Mouse (Mus musculus) hindbrain, postnatal 0 days (tissue): ENCODE measurements around the gene C1qtnf9. TPM values are rescaled to one million over a fixed set of nuclear protein-coding genes. Genes with fewer than 3 reads are reported as not detected.

Experiments
- ATAC-seq: fragments of 200-750 bp; cut with Nextera tagmentation; 2 replicates; pipeline ENCODE4 v1.8.0; 2017; ENCODE audit warnings: mild to moderate bottlenecking, moderate TSS enrichment, moderate library complexity
- DNase-seq: peaks from one replicate; pipeline ENCODE4 v3.0.0-alpha.2; 2015; ENCODE audit warnings: low spot score
- H3K27ac ChIP-seq: fragments of 300-500 bp; sonication (generic); 2 replicates; pipeline ENCODE4 v1.5.1; 2014; ENCODE audit warnings: mild to moderate bottlenecking
- H3K27me3 ChIP-seq: fragments of 300-500 bp; sonication (generic); 2 replicates; pipeline ENCODE4 v1.6.1; 2014; ENCODE audit warnings: low read length, mixed read lengths; ENCODE audit not compliant: insufficient read depth
- H3K36me3 ChIP-seq: fragments of 300-500 bp; sonication (generic); 2 replicates; pipeline ENCODE4 v1.6.1; 2014; ENCODE audit warnings: low read length, mixed read lengths; ENCODE audit not compliant: insufficient read depth
- H3K4me1 ChIP-seq: fragments of 300-500 bp; sonication (generic); 2 replicates; pipeline ENCODE4 v1.6.1; 2014; ENCODE audit warnings: antibody characterized with exemption, low read length, mixed read lengths; ENCODE audit not compliant: insufficient read depth
- H3K4me2 ChIP-seq: fragments of 300-500 bp; sonication (generic); 2 replicates; pipeline ENCODE4 v1.6.1; 2014; ENCODE audit warnings: low read depth, mild to moderate bottlenecking, low read length, moderate library complexity, mixed read lengths
- H3K4me3 ChIP-seq: fragments of 300-500 bp; sonication (generic); 2 replicates; pipeline ENCODE4 v1.5.1; 2014; ENCODE audit warnings: low read length
- H3K9ac ChIP-seq: fragments of 300-500 bp; sonication (generic); replicated peaks from 2 replicates; pipeline ENCODE4 v1.6.1; 2014; ENCODE audit warnings: mild to moderate bottlenecking, low read length, moderate library complexity, mixed read lengths
- H3K9me3 ChIP-seq: fragments of 300-500 bp; sonication (generic); 2 replicates; pipeline ENCODE4 v1.6.1; 2016; ENCODE audit warnings: low read length, mixed read lengths
- CTCF ChIP-seq: IDR thresholded peaks from 2 replicates; pipeline ENCODE4 v1.5.1; 2016; ENCODE audit warnings: antibody characterized with exemption, control low read depth, low read depth
- WGBS: fragments of 180-500 bp; shearing (Covaris S2); extraction: QIAGEN DNeasy Blood & Tissue Kit; methylation state at CpG from one replicate; pipeline ENCODE4 v1.1.7; 2014; 5-methylcytosine and 5-hydroxymethylcytosine counted together
- polyA plus RNA-seq: library from polyadenylated mRNA; unstranded; fragments of >200 nt; fragmentation: Nextera tagmentation; extraction: Ambion mirVana; gene quantifications from 2 replicates; pipeline ENCODE4 v1.2.1, GENCODE M21; 2015
- total RNA-seq: library from RNA; depleted of rRNA; stranded (reverse); fragments of >200 nt; gene quantifications from 2 replicates; pipeline ENCODE4 v1.2.3, GENCODE M21; 2014

Gene C1qtnf9
- total and polyA plus RNA-seq, 2 experiments from 2014 or later, result 0.19 TPM; not detected in 1

DNA sequence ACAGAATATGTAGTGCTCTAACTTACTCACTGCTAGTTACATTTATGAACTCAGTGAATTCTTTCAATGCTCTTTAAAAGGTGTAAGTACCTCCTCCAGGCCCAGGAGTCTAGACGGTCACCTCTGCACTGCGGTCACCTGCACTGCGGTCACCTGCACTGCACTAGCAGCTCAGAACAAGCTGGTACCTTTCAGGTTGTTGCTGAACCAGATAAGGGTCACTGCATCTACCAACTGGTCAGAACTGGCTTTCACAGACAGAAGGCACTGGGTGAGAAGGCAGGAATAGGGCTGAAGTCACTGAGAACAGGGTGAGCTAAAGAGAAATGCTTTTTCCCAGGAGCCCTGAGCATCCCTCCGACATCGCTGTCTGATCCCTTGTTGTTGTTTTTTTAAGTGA lies 13.3 kb upstream of the C1qtnf9 start:
- no peak for ATAC-seq

DNA sequence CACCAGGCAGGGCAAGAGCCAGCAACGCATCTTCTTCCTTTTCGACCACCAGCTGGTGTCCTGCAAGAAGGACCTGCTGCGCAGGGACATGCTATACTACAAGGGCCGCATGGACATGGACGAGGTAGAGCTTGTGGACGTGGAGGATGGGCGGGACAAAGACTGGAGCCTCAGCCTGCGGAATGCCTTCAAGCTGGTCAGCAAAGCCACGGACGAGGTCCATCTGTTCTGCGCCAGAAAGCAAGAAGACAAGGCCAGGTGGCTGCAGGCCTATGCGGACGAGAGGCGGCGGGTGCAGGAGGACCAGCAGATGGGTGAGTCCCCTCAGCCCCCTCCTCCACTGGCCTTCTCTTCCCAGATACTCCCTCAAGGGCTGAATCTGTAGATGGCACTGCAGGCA lies 11.7 kb upstream of the C1qtnf9 start:
- no peaks in the 10 kb centered on the region for H3K27me3 ChIP-seq
- peaks cover 14% of the 10 kb centered on the region; the same call in 1 of the 2 replicates for H3K36me3 ChIP-seq
- no peak overlapping the region for H3K4me3 ChIP-seq
- H3K9ac ChIP-seq, result no peak overlapping the region
- no peak for TF ChIP-seq CTCF
- H3K27ac ChIP-seq, result no peak overlapping the region
- peak; percentile 48 for DNase-seq
- H3K9me3 ChIP-seq, result no peaks in the 10 kb centered on the region
- 0 out of 2 replicates have a peak, but pooled peaks cover 3% of the 10 kb centered on the region for H3K4me1 ChIP-seq
- WGBS, result 86% methylated on average over 15 of the region's 15 CpGs
- H3K4me2 ChIP-seq, result no peak overlapping the region
- ATAC-seq, result peak; percentile 55

More for the DNA sequence above, 13.3 kb upstream of the C1qtnf9 start:
- Histone ChIP-seq H3K9me3 (no peaks in the 10 kb centered on the region), H3K27me3 (no peaks in the 10 kb centered on the region), H3K4me1 (0 out of 2 replicates have a peak, but pooled peaks cover 3% of the 10 kb centered on the region), H3K27ac (no peak overlapping the region), H3K4me2 (no peak overlapping the region), H3K36me3 (peaks cover 10% of the 10 kb centered on the region; the same call in 1 of the 2 replicates), H3K4me3 (no peak overlapping the region), H3K9ac (no peak overlapping the region)
- no peak for DNase-seq
- no peak for TF ChIP-seq CTCF
- WGBS, result 91% methylated on average over 5 of the region's 5 CpGs

DNA sequence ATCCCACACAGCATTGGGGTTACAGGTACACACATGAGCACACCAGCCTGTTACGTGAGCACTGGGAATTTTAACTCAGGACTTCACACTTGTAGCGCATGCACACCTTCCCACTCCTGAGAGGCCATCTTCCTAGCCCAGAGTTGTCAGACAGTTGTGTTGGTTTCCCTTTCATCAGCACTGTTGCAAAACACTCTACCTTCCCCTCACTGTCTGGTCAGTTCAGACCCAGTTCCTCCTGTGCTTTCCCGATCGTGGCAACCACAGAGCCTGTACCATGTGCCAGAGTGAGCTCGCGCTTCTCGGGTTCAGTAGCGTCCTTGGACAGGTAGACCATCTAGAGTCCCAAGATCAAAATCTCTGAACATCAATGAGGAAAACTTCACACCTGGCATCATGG lies 10.7 kb upstream of the C1qtnf9 start:
- Histone ChIP-seq H3K4me3 (no peak overlapping the region), H3K27me3 (no peaks in the 10 kb centered on the region), H3K9ac (no peak overlapping the region), H3K4me2 (no peak overlapping the region), H3K9me3 (no peaks in the 10 kb centered on the region), H3K4me1 (0 out of 2 replicates have a peak, but pooled peaks cover 3% of the 10 kb centered on the region), H3K27ac (no peak overlapping the region), H3K36me3 (peaks cover 18% of the 10 kb centered on the region; the same call in 1 of the 2 replicates)
- TF ChIP-seq CTCF, result no peak
- ATAC-seq, result no peak
- WGBS, result 94% methylated on average over 8 of the region's 8 CpGs
- DNase-seq, result no peak

DNA sequence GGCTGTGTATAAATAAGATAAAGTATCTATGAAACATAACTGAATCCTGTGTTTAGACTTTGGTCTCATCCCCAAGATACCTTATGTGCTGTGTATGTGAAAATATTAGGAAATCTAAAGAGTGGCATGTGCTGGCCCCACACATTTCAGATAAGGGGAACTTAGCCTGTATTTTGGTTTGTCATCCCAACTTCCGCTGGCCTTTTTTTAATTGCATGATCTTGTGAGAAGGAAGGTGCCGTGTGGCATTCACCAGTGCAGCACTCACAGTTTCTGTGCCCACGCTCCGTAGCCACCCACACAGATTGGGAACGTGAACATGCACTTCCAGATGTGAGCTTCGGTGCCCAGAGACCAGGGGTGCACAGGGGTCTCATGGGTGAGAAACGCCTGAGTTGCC lies 10.2 kb upstream of the C1qtnf9 start:
- no peaks in the 10 kb centered on the region for H3K9me3 ChIP-seq
- 0 out of 2 replicates have a peak, but pooled peaks cover 3% of the 10 kb centered on the region for H3K4me1 ChIP-seq
- H3K9ac ChIP-seq, result no peak overlapping the region
- H3K4me2 ChIP-seq, result no peak overlapping the region
- DNase-seq (no peak), ATAC-seq (no peak)
- H3K27me3 ChIP-seq, result no peaks in the 10 kb centered on the region
- 94% methylated on average over 7 of the region's 7 CpGs for WGBS
- no peak for TF ChIP-seq CTCF
- no peak overlapping the region for H3K27ac ChIP-seq
- H3K4me3 ChIP-seq, result no peak overlapping the region
- peaks cover 18% of the 10 kb centered on the region; the same call in 1 of the 2 replicates for H3K36me3 ChIP-seq

DNA sequence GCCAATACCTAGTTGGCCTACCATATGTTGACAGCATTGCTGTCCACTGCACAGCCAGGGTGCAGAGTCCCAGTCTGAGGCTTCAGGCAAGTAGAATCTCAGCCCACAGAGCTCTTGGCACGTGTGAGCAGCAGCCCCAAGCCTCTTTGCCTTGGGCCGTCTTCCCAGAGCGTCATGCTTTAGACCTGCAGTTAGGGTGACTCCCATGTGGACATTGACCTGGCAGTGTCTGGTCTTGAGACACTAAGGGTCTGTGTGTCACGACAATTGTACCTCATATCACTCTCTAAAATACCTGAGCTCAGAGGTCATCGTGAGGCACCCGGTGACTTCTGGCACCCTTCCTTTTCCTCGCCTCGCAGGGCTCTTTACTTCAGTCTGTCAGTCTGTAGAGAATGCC lies 8.8 kb upstream of the C1qtnf9 start:
- TF ChIP-seq CTCF, result no peak
- 0 out of 2 replicates have a peak, but pooled peaks cover 3% of the 10 kb centered on the region for H3K4me1 ChIP-seq
- DNase-seq, result no peak
- no peak overlapping the region for H3K4me3 ChIP-seq
- no peak overlapping the region for H3K9ac ChIP-seq
- no peak overlapping the region for H3K4me2 ChIP-seq
- WGBS, result 94% methylated on average over 8 of the region's 8 CpGs
- H3K9me3 ChIP-seq, result no peaks in the 10 kb centered on the region
- peaks cover 18% of the 10 kb centered on the region; the same call in 1 of the 2 replicates for H3K36me3 ChIP-seq
- H3K27ac ChIP-seq, result no peak overlapping the region
- no peaks in the 10 kb centered on the region for H3K27me3 ChIP-seq
- ATAC-seq, result no peak

DNA sequence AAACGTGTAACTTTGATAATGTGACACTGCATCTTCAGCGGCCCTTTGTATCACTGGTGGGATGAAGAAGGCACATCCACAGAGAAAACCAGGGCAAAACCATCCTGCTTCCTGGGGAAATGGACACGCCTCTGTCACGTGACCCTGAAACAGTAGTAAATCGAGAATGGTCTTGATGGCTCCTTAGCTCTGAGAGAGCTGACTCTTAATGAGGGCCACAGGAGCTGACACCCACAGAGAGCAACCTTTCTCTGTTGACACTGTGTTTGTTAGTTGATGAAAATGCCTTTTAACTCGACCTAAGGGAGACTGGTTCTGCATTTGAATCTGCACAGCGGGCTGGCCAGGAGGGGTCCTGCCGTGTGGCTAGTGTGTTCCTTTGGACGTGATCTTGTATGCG lies 6.1 kb upstream of the C1qtnf9 start:
- no peak overlapping the region for H3K4me2 ChIP-seq
- no peaks in the 10 kb centered on the region for H3K4me1 ChIP-seq
- no peak overlapping the region for H3K4me3 ChIP-seq
- no peak for TF ChIP-seq CTCF
- no peak for ATAC-seq
- H3K9me3 ChIP-seq, result no peaks in the 10 kb centered on the region
- no peak for DNase-seq
- H3K27ac ChIP-seq, result no peak overlapping the region
- 63% methylated on average over 10 of the region's 10 CpGs for WGBS
- no peak overlapping the region for H3K9ac ChIP-seq
- peaks cover 12% of the 10 kb centered on the region; the same call in 1 of the 2 replicates for H3K36me3 ChIP-seq
- H3K27me3 ChIP-seq, result no peaks in the 10 kb centered on the region

DNA sequence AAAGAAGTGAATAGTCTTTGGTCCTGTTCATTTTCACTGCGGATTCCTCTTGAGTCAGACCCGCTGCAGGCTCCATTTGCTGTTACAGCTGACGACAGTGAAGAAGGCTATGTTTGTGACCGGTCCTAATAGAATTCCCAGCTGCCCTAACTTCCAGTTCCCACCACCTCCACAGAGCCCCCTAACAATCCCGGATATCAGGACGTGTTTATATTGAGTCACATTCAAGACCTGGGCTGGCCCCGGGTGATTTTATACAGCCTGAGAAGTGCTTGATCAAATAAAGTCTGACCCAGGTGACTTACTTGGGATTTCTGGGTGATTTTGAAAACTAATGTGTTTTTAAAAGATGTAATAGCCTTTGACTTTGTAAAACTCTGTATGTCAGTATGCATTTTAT lies 5.2 kb upstream of the C1qtnf9 start:
- no peak for TF ChIP-seq CTCF
- no peaks in the 10 kb centered on the region for H3K9me3 ChIP-seq
- no peak overlapping the region for H3K27ac ChIP-seq
- H3K4me3 ChIP-seq, result no peak overlapping the region
- WGBS, result 76% methylated on average over 7 of the region's 7 CpGs
- peaks cover 7% of the 10 kb centered on the region; the same call in 1 of the 2 replicates for H3K36me3 ChIP-seq
- no peak overlapping the region for H3K4me2 ChIP-seq
- no peak overlapping the region for H3K9ac ChIP-seq
- ATAC-seq (no peak), DNase-seq (no peak)
- no peaks in the 10 kb centered on the region for H3K4me1 ChIP-seq
- H3K27me3 ChIP-seq, result no peaks in the 10 kb centered on the region
